Mouse (Mus musculus): ENCODE data around the gene Gm21721. TPM values are rescaled to one million over a fixed set of nuclear protein-coding genes. Genes with fewer than 3 reads are reported as not detected.
"Not testable (repeated sequence)": the region's sequence is repeated elsewhere in the genome, so short reads cannot be mapped to it uniquely, and the experiment has no call there.

Gm21721 gene
- total RNA-seq (2021) = not detected
- long read RNA-seq = 0 reads

DNA sequence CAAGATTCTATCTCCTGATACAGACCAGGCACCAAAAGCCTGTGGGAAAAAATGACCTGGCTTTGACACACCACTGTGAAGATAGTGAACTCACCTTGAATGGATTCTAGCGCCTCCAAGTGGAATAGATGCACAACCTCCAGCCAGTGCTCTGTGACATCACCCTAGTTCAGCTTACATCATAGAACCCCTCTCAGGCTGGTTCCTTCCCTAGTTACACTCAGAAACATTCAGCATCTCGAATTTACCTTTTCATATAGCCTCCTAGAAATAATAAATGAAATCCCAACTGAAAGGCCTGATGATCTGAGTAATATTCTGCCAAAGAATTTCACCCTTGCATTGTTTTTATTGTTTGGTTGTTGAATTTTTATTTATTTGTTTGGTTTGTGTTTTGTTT lies at the start of gene Gm21721:
TSS of gene Gm21721 (minus strand) at position 101 of the 400 bp plus-strand sequence.
- not testable (repeated sequence) for DNase-seq (ENCODE audit: low spot score in 2 of 2)

Other genes starting within 250 kb of the Gm21721 start
- gene Gm21292, start 68.3 kb downstream of the Gm21721 start, total RNA-seq (2021) = not detected
- gene Gm21812, start 145.0 kb upstream of the Gm21721 start, total RNA-seq (2021) = not detected
- not detected for gene Gm21874, start 214.0 kb upstream of the Gm21721 start, total RNA-seq (2021)